Mouse (Mus musculus): Measurements from ENCODE around the gene Plcb2.

Plcb2 gene

DNA sequence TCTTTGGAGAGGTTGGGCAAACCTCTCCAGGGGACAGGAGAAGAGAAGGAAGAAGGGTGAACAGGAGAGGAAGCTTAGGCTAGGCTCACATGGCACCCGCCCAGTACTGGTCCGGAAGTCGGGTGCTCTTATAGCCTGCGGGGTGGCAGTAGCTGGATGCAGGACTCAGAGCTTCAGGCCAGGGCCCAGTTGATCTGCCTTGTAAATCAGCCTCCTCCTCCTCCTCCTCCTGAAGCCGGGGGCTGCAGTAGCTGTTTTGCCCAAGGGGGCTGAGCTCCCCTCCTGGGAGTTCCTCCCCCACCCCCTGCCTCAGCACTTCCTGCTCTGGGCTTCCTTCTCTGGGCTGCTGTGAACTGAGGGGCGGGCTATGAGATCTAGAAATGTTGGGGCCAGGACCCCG, at the start of gene Plcb2:
TSS of gene Plcb2 (minus strand) at position 102 of the 400 bp plus-strand sequence.
- DNase-seq (ENCODE audit: low spot score): no peak

DNA sequence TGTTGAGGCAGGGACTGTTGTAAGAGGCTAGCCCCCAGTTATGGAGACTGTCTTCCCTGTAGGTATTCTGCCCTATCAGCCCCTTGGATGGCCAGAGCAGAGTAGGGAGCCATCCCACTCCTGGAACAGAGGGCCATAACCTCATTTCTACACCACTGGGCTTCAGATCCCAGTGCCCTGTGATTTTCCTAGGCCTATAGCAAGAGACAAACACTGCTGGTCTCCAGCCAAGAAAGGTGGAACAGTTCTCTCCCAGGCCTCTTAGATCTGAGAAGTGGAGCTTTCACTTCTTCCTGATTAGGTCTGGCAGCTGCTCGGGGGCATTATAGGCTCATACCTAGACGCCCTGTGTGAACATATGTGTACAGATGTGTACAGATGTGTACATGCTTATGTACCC, 48.1 kb upstream of the Plcb2 start:
- DNase-seq (ENCODE audit: low spot score): no peak

DNA sequence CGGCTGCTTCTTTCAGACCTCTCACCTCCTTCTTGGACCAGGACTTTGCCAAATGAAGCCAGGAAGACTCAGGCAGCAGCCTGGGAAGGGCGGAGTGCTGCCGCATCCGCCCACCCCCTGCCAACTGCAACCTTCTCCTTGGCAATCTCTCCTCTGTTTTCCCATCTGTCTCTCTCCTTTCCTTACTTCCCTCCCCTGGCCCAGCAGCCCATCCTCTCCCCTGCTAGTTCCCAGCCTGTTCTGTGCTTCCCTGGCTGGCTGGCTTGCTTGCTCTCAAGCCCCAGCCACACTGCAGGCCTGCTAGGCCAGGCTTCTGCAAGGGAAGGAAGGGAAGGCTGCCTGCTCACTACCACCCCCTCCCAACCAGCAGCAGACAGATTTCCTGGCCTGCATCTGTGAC, 47.6 kb upstream of the Plcb2 start:
- no peak for DNase-seq (ENCODE audit: low spot score)

DNA sequence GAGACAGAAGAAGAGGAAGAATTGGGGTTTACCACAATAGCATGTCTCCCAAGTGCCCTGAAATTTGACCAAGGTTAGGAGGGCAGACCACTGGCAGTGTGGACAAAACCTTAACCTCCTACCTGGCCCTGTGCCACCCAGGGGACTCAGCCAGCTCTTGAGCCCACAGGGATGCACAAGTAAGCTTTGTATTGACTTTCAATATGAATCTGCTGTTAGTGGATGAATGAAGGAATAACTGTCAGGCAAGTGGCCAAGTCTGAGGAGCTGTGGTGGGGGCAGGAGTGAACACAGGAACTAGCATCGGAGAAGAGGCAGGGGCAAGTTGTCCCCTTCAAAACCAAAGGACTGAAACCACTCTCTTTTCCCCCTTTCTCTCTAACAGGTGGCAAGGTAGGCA, 47.2 kb upstream of the Plcb2 start:
- no peak for DNase-seq (ENCODE audit: low spot score)

DNA sequence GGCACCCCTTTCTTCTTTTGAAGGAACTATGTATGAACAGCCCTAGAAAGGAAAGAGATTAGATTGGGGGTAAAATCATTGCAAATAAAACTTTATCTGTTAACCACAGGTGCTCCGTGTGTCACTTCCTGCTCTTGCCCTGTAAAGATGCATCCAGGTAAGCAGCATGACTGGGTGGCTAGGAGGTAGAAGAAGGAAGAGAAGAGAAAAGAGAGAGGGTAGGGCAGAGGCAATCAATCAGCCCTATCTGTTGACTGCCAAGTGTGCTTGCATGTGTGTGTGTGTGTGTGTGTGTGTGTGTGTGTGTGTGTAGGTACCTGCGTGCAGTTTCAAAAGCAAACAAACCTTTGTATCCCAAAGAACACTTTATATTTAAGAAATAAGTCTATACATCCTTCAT, 46.3 kb upstream of the Plcb2 start:
- no peak for DNase-seq (ENCODE audit: low spot score)

DNA sequence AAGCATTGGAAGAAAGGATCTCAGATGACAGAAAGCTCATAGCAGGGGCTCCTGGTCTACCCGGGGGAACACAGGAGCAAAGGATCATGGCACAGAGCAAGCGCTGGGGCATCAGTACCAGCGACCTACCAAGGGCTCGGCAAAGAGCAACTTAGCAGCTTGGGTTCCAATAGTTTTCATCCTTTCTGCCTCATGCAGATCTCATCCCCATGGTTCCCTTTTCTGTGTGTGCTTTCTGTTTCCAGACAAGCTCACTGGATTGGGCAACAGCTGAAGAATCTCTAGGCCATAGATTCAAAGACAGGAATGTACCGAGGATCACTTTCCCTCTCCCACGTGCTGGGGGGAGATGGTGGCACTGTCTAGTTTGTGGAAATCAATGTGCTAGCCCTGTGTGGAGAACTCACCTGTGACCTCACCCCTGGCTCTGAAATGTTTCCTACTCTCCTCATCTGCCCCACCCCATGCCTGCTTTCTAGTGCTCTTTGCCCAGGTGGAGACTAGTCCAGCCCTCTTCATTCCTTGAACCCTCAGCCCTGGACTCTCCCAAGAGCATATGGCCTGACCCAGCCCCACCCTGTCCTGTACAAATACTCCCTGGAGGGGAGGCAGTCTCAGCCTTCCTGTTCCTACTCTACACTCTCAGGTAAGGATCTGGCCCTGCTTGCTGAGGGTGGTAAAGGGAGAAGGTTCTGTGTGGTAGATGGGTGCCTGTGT, 44.1 kb upstream of the Plcb2 start, which contains the start of gene Phgr1:
TSS of gene Phgr1 (plus strand) at position 612 of the 717 bp plus-strand sequence.
- DNase-seq (ENCODE audit: low spot score): no peak

DNA sequence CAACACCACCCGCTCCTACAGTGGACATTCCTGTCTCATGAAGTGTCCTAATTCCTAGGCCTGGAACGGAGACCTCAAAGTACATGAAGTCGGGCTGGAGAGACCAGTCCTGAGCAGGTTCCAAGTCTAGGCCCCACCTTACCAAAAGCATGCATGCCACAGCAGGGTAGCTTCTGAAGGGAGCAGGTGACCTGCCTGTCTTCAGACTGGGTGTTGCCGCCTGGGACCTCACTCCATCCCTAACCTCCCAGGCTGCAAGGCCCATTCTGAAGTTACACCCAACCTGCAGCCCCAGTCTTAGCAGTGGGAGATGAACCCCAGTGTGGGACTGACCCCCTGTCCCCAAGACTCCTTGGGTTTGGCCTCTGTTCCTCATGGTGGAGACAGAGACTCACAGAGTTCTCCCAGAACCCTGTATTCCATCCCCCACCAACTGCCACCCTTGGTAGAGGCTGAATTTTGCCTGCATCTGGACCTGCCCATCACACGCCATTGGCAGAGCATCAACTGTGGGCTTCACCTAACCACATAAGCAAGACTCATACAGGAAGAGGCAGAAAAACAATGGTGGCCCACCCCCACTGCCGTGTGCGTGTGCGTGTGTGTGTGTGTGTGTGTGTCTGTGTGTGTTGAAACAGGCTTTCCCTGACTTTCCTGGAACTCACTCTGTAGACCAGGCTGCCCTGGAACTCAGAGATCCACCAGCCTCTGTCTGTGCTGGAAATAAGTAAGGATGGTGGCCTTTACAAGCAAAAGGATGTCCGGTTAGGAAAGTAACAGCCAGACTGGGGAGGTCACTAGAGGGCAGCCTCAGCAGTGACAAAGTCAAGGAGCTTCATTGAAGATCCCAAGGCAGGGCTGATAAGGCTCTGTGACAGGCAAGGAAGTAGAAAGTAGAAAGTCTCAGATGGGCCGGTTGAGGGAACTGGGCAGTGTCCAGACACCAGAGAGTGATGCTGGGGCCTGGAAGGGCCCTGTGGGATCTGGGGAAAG, 38.1 kb upstream of the Plcb2 start:
- DNase-seq (ENCODE audit: low spot score): no peak

DNA sequence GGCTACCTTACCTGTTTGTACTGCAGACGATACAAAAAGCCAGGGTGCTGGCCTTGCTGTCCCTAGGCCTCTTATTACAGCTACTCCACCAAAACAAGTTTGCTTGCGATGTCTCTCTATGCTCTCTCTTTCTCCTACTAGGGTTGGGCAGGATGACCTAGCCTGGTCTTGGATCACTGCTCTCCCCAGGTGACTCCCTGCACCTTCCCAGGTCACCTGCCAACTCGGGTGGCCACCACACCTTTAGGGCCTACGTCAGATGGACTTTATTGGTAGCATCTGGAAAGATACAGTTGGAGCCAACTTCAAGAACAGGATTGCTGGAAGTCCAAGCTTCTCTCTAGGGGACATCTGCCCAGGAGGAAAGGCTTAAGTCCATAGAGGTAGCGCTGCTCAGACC, 36.6 kb upstream of the Plcb2 start:
- no peak for DNase-seq (ENCODE audit: low spot score)

DNA sequence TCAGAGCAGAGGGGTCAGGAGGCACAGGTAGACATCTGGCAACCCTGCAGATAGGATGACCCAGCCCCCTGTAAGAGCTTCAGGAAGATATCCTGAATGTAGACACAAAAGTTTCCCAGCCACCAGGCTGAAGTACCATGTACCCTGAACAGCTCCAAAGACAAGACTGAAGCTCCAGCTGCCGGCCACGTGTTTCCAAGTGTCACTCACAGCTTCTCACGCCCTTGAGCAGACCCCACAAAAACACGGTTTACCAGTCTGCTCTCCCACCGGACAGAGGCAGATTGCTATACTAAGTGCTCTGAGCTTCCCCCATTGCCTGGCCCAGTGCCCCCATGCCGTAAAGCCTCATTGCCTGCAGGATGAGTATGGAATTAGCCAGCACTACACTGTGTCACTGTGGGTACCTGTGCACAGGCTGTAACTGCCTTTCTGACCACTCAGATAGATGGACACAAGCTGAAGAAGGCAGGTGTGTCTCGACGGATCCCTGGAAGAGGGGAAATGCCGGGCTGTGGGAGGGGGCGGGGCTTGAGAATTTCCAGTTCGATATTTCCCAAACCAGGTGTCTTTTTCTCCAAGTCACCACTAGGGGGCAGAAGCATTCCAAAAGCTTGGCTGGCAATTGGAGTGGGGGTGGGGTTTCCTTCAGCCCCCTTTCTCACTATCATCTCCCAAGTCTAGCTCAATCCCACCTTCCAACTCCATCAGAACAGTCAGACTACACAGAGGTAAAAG, 36.0 kb upstream of the Plcb2 start:
- no peak for DNase-seq (ENCODE audit: low spot score)

DNA sequence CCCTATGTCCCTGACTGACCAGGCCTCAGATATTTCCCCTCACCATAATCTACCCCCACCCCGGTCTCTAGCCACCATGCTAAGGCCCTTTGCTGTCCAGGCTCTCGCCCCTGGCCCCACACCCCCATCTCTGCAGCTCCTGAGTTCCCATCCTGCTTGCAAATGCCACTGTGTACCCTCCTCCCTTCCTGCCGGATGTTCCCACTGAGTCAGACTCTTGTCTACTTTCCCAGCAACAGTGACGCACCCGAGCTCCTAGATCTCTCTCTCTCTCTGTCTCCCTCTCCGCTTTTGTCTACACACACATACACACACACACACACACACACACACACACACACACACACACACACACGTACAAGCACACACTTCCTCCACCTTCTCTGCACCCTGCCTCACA, 35.2 kb upstream of the Plcb2 start:
- no peak for DNase-seq (ENCODE audit: low spot score)

DNA sequence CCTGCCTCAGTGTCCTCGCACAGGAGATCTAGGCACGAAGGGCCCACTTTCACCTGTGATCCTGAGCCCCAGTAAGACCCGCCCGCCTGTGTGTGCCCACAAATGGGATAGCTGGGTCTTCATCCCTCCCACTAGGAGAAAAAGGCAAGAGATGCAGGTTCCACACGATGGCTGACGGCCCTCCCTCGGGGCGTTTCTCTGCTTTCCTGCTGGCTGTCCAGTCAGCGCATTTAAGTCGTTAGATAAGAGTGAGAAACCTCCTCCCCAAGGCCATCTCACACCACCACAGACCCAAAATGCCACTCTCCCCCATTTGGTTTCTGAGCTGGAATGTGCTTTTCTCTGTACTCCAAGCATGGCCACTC, 34.5 kb upstream of the Plcb2 start:
- no peak for DNase-seq (ENCODE audit: low spot score)

DNA sequence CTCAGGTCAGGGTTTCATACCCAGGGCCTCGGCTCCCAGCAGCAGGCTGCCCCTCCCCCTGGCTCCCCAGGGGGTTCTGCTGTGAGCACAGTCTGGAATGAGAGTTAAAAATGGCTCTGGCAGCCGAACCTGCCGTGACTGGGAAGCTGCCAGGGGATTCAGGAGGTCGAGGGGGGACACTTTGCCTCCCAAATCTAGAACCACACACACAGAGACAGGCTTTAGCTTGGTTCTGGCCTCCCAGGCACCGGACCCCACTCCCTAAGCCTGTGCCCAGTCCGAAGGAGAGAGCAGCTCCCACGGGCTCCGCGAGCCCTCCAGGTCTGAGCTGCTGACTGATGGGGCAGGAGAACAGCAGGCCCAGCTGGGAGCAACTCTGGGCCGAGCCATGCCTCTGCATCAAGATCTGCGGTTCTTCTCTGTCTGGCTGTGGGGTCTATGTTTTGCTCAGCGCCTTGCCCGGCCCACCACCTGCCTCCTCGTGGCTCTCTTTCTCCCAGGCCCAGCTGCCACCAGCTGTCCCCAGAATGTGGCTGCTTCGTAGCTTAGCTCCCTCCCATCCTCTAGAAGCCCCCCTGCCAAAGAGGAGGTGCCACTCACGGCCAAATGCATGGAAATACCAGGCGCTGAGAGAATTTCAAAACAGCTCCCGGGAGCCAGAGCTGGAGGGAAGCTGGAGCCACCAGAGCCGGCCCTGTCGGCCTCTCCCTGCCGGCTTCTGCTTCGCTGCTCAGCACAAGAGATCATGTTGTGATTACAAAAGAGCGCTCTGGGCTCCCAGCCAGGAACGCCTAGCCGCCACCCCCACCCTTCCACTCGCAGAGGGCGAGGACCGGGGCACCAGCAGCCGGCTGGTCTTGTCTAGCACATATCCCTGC, 33.9 kb upstream of the Plcb2 start, which contains the start of gene Ccdc9b:
TSS of gene Ccdc9b (minus strand) at position 756 of the 878 bp plus-strand sequence.
- DNase-seq (ENCODE audit: low spot score): peak; percentile 89

DNA sequence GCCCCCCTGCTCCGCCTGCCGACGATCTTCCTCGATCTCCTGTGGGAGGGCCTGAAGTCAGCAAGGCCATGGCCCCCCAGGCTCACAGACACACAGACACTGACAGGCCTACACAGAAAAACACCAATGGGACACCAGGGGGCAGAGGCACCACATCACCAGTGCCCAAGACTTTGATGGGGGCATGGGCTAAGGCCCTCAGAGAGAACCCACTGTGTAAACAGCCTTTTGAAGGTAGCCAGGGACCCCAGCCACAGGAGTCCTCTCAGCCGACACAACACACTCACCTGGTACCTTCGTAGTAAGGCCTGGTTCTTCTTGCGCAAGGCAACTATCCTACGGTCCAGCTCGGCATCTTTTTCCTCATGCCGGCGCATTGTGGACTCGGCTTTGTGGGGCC, 33.1 kb upstream of the Plcb2 start:
- no peak for DNase-seq (ENCODE audit: low spot score)

DNA sequence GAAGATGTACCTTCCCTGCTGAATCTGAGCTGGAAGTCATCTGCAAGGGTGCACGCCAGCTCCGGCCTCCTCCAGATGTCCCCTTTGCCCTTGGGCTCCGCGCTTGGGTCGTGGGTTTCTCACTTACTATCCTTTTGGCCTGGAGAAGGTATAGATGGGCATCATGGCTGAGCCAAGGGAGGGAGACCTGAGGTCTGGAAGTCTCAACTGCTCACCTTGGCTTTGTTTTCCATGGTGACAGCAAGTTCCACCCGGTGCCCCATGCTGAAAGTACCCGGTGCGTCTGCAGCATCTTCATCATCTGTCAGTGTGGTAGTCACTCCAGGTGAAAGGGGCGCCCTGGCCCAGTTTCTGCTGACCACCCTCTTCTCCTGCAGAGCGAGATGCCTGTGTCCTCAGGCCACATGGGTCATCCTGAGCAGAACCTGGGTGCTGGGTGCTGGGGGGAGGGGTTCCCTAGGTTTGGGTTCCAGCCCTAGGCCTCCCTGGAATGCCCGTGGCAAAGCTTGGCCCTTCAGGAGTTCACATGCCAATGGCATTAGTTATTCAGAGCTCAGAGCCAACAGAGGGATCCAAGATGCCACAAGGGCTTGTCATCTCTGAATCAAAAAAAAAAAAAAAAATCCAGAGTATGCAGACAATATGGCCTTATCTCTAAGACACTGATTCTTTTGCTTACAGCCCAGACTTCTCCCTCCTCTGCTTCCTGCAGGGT, 32.2 kb upstream of the Plcb2 start:
- peak; percentile 4 for DNase-seq (ENCODE audit: low spot score)

DNA sequence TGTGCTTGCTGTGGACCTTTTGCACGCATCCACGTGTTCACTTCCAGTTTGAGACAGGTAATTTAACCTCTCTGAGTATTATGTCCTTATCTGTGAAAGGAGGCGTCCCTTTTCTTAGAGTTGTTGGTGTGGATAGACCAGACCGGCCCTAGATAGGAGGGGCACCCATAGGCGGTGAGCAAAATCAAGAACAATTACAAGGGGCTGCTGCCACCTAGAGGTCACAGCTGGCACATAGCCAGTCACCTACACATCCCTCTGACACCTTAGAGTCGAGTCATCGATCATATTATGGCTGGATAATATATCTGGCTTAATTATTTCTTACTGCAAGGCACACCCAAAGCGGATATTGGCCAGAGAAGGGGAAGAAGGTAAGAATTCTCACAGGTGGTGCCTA, 31.6 kb upstream of the Plcb2 start:
- peak; percentile 59 for DNase-seq (ENCODE audit: low spot score)

DNA sequence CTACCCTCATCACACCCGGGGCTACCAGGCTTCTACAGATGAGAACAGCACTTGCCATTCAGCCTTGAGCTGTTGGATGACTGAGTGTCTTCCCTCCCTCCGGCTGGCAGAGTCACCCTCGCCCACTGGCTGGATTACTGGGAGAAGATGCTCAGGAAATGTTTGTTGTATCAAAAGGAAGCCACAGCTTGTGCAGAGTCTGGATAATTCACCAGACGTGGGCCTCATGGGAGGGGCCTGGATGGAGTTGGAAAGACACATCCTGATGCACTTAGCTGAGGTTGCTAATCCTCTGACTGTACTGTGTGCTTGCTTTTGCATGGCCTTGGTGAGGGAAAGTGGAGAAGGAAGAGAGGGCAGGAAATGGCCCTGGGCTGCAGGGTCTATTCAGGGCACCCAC, 27.9 kb upstream of the Plcb2 start:
- DNase-seq (ENCODE audit: low spot score): no peak

DNA sequence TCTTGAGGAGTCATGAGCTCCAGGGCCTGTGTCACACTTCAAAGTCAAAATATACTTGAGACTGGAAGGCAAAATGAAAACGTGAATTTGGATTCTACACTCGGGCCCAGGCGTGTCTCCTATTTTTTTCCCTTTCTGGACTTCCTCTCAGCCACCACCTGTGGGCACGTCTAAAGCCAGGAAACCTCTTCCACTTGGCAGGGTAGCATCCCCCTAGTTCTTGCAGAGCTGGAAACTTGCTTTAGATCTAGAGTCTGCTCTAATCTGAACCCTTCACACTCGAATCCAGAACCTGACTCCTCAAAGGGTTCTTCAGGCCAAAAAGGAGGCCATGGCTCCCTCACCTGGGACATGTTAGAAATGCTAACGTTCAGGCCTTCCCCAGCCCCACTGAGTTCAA, 27.2 kb upstream of the Plcb2 start:
- no peak for DNase-seq (ENCODE audit: low spot score)

DNA sequence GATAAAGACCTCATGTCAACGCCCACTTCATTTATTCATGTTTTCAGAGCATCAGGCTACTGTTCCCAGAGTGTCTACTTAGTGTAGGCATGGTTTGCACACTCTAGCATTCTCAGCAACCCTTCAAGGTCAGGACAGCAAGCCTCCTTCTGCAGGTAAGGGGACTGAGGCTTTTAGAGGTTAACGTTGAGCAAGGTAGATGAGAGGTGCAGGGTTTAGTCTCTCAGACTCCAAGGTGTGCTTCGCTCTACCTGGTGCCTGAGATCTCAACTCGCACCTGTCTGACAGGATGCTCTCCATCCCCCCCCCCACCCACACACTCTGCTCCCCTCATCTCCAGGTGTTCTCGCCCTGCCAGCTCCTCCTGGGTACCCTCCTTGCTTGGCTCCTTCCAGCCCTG, 25.9 kb upstream of the Plcb2 start:
- no peak for DNase-seq (ENCODE audit: low spot score)

DNA sequence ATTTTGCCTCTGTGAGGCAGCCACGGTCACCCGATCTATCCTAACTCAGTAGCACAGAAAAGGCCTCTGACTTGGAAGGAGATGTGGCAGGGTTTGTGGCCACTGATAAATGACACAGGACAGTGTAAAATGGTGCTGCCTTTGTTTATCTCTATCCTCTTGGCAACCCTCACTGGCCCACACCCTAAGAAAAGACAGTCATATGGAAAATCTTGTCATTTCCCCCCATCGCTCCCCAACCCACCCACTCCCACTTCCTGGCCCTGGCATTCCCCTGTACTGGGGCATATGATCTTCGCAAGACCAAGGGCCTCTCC, 24.5 kb upstream of the Plcb2 start:
- no peak for DNase-seq (ENCODE audit: low spot score)

DNA sequence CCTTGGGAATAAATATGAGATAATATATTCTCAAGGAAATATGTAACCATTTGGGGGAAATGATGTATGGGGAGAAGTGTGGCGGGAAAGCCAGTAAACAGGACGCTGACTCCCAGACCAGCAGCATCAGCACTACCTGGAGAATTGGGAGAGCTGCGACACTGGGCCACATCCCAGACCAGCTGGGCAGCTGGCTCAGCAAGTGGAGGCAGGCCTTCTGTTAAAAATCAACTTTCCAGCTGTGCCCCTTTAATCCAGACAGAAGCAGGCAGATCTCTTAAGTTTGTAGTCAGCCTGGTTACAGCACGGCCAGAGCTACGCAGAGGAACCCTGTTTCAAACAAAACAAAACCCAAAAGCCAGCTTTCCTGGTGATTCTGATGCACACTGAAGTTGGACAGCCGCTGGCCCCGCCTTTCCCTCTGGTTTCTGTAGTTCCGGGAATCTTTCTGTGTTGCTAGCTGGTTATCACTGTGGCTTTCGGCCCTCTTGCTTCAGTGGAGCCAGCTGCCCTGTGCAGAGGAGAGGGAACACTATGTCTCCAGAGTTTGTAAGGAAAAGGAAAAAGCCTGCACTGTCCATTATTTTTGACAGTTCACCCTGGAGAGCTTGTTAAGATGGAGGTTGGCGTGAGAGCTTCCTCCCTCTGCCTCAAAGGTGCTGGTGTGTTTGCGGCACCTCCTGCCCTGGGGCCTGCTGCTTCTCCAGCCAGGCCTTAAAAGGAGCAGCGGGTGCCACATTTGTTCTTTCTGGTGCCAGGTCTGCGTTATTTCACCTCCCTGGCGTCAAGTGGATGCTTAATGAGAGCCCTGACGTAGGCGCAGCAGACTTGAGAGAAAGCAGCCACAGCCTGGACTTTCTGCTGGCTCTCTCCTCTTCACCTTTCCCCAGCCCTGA, 23.9 kb upstream of the Plcb2 start:
- DNase-seq (ENCODE audit: low spot score): no peak
